Comparison of ENCODE assay signal across 9 mouse cellular contexts in genomic region chr15:102470605-102471294, GRCm38 (mm10). TPM values are rescaled to one million over a fixed set of nuclear protein-coding genes. Genes with fewer than 3 reads are reported as not detected.
A peak's percentile ranks its signal among the peaks of the same experiment; 100 is the strongest.
DNase-seq lines count a peak whose midpoint lies in the region; ATAC-seq and TF ChIP-seq lines count a peak whose summit lies in the region.
"Had no signal": no experiment of that assay in that cellular context is flagged by ENCODE, and none has a peak within 500 bp of the region (broad histone marks: within the 10 kb centered on the region; RNA-seq: fewer than 3 reads in every experiment).

No protein-coding gene starts in this region.

- ATAC-seq in G1E (ENCODE audit: extremely low read depth, insufficient number of reproducible peaks, low FRiP score, poor library complexity, severe bottlenecking) = no peak
- peak; percentile 70 for ATAC-seq in lung, embryonic 15.5 days (ENCODE audit: borderline replicate concordance, extremely low read depth, low FRiP score, low TSS enrichment)

- peak overlapping the region; percentile 97 for H3K9ac ChIP-seq in lung, embryonic 15.5 days

- peaks cover 18% of the 10 kb centered on the region for H3K4me1 ChIP-seq in G1E (ENCODE audit: insufficient read depth, low read depth, low read length)
- H3K4me1 ChIP-seq in hindbrain, embryonic 10.5 days (replicated peaks) = peaks cover 19% of the 10 kb centered on the region
- H3K4me1 ChIP-seq in lung, embryonic 15.5 days = peaks cover 10% of the 10 kb centered on the region
- no peaks in the 10 kb centered on the region for H3K4me1 ChIP-seq in olfactory bulb, adult 2 months (ENCODE audit: control insufficient read depth, insufficient read depth, low read length)

- H3K9me3 ChIP-seq in G1E (replicated peaks) = peaks cover 6% of the 10 kb centered on the region; the same call in 1 of the 2 replicates
- no peaks in the 10 kb centered on the region; the same call in 1 of the 2 replicates for H3K9me3 ChIP-seq in hindbrain, embryonic 10.5 days
- no peaks in the 10 kb centered on the region for H3K9me3 ChIP-seq in lung, embryonic 15.5 days

- H3K27ac ChIP-seq in hindbrain, embryonic 10.5 days = peak overlapping the region; percentile 99
- H3K27ac ChIP-seq in lung, embryonic 15.5 days = peak overlapping the region; percentile 99
- peak overlapping the region; percentile 94 for H3K27ac ChIP-seq in olfactory bulb, adult 2 months (ENCODE audit: insufficient read depth, low read depth, low read length)

- WGBS in hindbrain, embryonic 10.5 days = under 1% methylated on average over 50 of the region's 67 CpGs
- under 1% methylated on average over 33 of the region's 67 CpGs for WGBS in lung, embryonic 15.5 days
- under 1% methylated on average over 48 of the region's 67 CpGs for WGBS in olfactory bulb, adult 2 months

- H3K27me3 ChIP-seq in G1E (ENCODE audit: insufficient read depth, low read length) = no peaks in the 10 kb centered on the region
- no peaks in the 10 kb centered on the region for H3K27me3 ChIP-seq in hindbrain, embryonic 10.5 days (ENCODE audit: insufficient read depth, poor library complexity, severe bottlenecking)
- no peaks in the 10 kb centered on the region for H3K27me3 ChIP-seq in lung, embryonic 15.5 days

- TF ChIP-seq POLR2A in olfactory bulb, adult 2 months (IDR thresholded peaks at IDR 0.05; ENCODE audit: insufficient read depth, low read depth, low read length) = 0 out of 2 replicates have a peak, but pooled peaks have one; percentile 27

- peak overlapping the region; percentile 82 for H3K4me3 ChIP-seq in G1E (ENCODE audit: low read depth, low read length)
- H3K4me3 ChIP-seq in hindbrain, embryonic 10.5 days = peak overlapping the region; percentile 95
- peak overlapping the region; percentile 94 for H3K4me3 ChIP-seq in lung, embryonic 15.5 days
- peak overlapping the region; percentile 96 for H3K4me3 ChIP-seq in olfactory bulb, adult 2 months (ENCODE audit: insufficient read depth, low read depth, low read length)

- DNase-seq in G1E (ENCODE audit: low spot score) = peak; percentile 72
- peak; percentile 79 for DNase-seq in cerebellum, adult 8-10 months
- DNase-seq in forelimb bud, embryonic 11.5 days (ENCODE audit: low read depth, low spot score) = peak; percentile 74
- DNase-seq in hindbrain, embryonic 10.5 days (ENCODE audit: low spot score) = peak; percentile 84
- peak; percentile 83 for DNase-seq in layer of hippocampus, adult 9-11 months
- peak; percentile 85 for DNase-seq in testis, postnatal 14 days (ENCODE audit: low spot score)

- no peak for TF ChIP-seq CTCF in G1E (IDR thresholded peaks at IDR 0.05; ENCODE audit: low read depth, low read length)
- no peak for TF ChIP-seq CTCF in olfactory bulb, adult 2 months (IDR thresholded peaks at IDR 0.05; ENCODE audit: insufficient read depth, low read depth, low read length)

- peaks cover 60% of the 10 kb centered on the region for H3K36me3 ChIP-seq in G1E (replicated peaks)
- H3K36me3 ChIP-seq in hindbrain, embryonic 10.5 days = peaks cover 41% of the 10 kb centered on the region
- H3K36me3 ChIP-seq in lung, embryonic 15.5 days = peaks cover 24% of the 10 kb centered on the region

- peak overlapping the region; percentile 61 for H3K4me2 ChIP-seq in lung, embryonic 15.5 days

RNA-seq across cellular contexts. Expression of gene Pcbp2, which starts 0.4 kb away (rescaled TPM):
- 1,640 and 1,748 TPM in 2 replicates for total RNA-seq in G1E (2014; fragmentation: Nextera tagmentation)
- total RNA-seq in G1E (2017) = 202 and 214 TPM in 2 replicates
- 660 and 876 TPM in 2 replicates for polyA plus RNA-seq in G1E (2012)
- 166 and 207 TPM in 2 replicates for polyA plus RNA-seq in hindbrain, embryonic 10.5 days (2016; fragmentation: Nextera tagmentation; extraction: Ambion mirVana)
- 217 TPM in 2 replicates for polyA plus RNA-seq in lung, embryonic 15.5 days (2015; fragmentation: Nextera tagmentation; extraction: Ambion mirVana)
- 834 and 975 TPM in 2 replicates for polyA plus RNA-seq in olfactory bulb, adult 2 months (2012; ENCODE audit: insufficient read depth, insufficient read length, low replicate concordance, missing spikeins)

RNA-seq across cellular contexts. Expression of gene Prr13, which starts 11.9 kb away (rescaled TPM):
- total RNA-seq in G1E (2014; fragmentation: Nextera tagmentation) (78.6 and 94.0 TPM in 2 replicates), G1E (2017) (84.1 and 86.0 TPM in 2 replicates)
- 122 and 254 TPM in 2 replicates for polyA plus RNA-seq in G1E (2012)
- 84.3 and 98.2 TPM in 2 replicates for polyA plus RNA-seq in hindbrain, embryonic 10.5 days (2016; fragmentation: Nextera tagmentation; extraction: Ambion mirVana)
- polyA plus RNA-seq in lung, embryonic 15.5 days (2015; fragmentation: Nextera tagmentation; extraction: Ambion mirVana) = 69.4 and 71.4 TPM in 2 replicates
- not detected in 2 replicates for polyA plus RNA-seq in olfactory bulb, adult 2 months (2012; ENCODE audit: insufficient read depth, insufficient read length, low replicate concordance, missing spikeins)

RNA-seq across cellular contexts. Expression of gene Amhr2, which starts 25.6 kb away (rescaled TPM):
- total RNA-seq in G1E (2014; fragmentation: Nextera tagmentation) (not detected in 2 replicates), G1E (2017) (not detected in 2 replicates)
- polyA plus RNA-seq in G1E (2012) = not detected in 2 replicates
- 0.17 and 0.18 TPM in 2 replicates for polyA plus RNA-seq in hindbrain, embryonic 10.5 days (2016; fragmentation: Nextera tagmentation; extraction: Ambion mirVana)
- polyA plus RNA-seq in lung, embryonic 15.5 days (2015; fragmentation: Nextera tagmentation; extraction: Ambion mirVana) = 0.59 and 0.82 TPM in 2 replicates
- polyA plus RNA-seq in olfactory bulb, adult 2 months (2012; ENCODE audit: insufficient read depth, insufficient read length, low replicate concordance, missing spikeins) = not detected in 2 replicates

RNA-seq across cellular contexts. Expression of gene Gm10337, which starts 32.8 kb away (rescaled TPM):
- 28.7 TPM in 1 of 2 replicates, not detected in the other for total RNA-seq in G1E (2014; fragmentation: Nextera tagmentation)
- not detected in 2 replicates for total RNA-seq in G1E (2017)
- not detected in 2 replicates for polyA plus RNA-seq in G1E (2012)
- 3.9 and 11.3 TPM in 2 replicates for polyA plus RNA-seq in hindbrain, embryonic 10.5 days (2016; fragmentation: Nextera tagmentation; extraction: Ambion mirVana)
- not detected in 2 replicates for polyA plus RNA-seq in lung, embryonic 15.5 days (2015; fragmentation: Nextera tagmentation; extraction: Ambion mirVana)
- polyA plus RNA-seq in olfactory bulb, adult 2 months (2012; ENCODE audit: insufficient read depth, insufficient read length, low replicate concordance, missing spikeins) = not detected in 2 replicates
- polyA plus RNA-seq: large intestine, adult 2 months had no signal

RNA-seq across cellular contexts. Expression of gene Map3k12, which starts 46.1 kb away (rescaled TPM):
- 0.75 and 1.4 TPM in 2 replicates for total RNA-seq in G1E (2014; fragmentation: Nextera tagmentation)
- total RNA-seq in G1E (2017) = 1.9 TPM in 2 replicates
- polyA plus RNA-seq in G1E (2012) = 0.60 and 0.72 TPM in 2 replicates
- polyA plus RNA-seq in hindbrain, embryonic 10.5 days (2016; fragmentation: Nextera tagmentation; extraction: Ambion mirVana) = 27.1 and 35.2 TPM in 2 replicates
- polyA plus RNA-seq in lung, embryonic 15.5 days (2015; fragmentation: Nextera tagmentation; extraction: Ambion mirVana) = 11.8 and 14.4 TPM in 2 replicates
- not detected in 2 replicates for polyA plus RNA-seq in olfactory bulb, adult 2 months (2012; ENCODE audit: insufficient read depth, insufficient read length, low replicate concordance, missing spikeins)
